Mouse (Mus musculus): ENCODE measurements around the gene Coro1c. TPM values are rescaled to one million over a fixed set of nuclear protein-coding genes. Genes with fewer than 3 reads are reported as not detected.

Coro1c gene
- total and polyA plus RNA-seq, 2 experiments from 2014 or later = 165 to 311 TPM

DNA sequence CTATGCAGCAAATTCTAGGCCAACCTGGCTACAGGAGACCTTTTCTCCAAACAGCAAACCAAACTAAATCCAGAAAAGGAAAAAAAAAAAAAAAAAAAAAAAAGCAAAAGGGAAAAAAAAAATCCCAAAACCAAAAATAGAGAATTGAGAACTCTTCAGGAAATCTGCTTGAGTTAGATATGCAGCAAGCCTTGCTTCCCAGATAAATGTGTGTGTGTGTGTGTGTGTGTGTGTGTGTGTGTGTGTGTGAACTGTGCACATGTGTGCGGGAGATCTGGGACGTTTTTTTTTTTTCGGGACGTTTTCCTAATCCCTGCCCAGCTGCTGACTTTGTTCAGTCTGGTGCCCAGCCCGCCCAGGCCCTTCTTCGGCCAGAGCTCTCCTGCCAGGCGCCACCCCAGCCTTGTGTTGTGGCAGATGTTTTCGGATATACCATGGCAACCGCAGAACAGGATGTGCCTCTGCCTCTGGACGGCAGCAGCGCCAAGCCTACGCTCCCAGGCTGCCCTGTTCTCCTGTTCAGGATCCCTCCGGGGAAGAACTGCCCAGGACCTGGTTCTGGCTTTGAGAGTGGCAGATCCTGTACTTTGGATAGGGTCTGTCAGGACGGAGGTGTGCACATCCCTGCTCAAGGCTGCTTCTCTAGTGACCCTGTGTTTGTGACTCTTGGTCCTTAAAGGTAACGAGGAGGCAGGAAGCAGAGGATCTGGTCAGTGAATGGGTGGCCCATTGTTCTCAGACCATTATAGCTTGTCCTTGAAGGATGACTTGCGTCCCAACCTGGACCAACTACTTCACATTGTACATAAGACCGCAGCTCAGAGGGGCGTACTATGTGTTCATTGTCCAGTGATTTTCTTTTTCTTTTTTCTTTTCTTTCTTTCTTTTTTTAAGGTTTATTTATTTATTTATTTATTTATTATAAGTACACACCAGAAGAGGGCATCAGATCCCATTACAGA lies 22.4 kb upstream of the Coro1c start:
- peak overlapping the region; percentile 20; the same call in 1 of the 2 replicates for H3K4me2 ChIP-seq (ENCODE audit: low read depth, low read length, poor library complexity, severe bottlenecking)
- H3K36me3 ChIP-seq (ENCODE audit: insufficient read depth, low read length) = no peaks in the 10 kb centered on the region
- no peaks in the 10 kb centered on the region for H3K27me3 ChIP-seq (ENCODE audit: insufficient read depth, low read length)
- no peaks in the 10 kb centered on the region for H3K9me3 ChIP-seq (ENCODE audit: low read length)
- no peaks in the 10 kb centered on the region for H3K4me1 ChIP-seq (ENCODE audit: insufficient read depth, low read length)
- 17% methylated on average over 18 of the region's 18 CpGs for WGBS
- H3K4me3 ChIP-seq (ENCODE audit: low read depth, low read length) = no peak overlapping the region
- no peak overlapping the region for H3K27ac ChIP-seq (ENCODE audit: low read depth, low read length)
- DNase-seq (ENCODE audit: low spot score) (peak; percentile 47), ATAC-seq (ENCODE audit: low FRiP score) (no peak)
- no peak overlapping the region for H3K9ac ChIP-seq (replicated peaks; ENCODE audit: low read length, poor library complexity, severe bottlenecking)
- no peak for TF ChIP-seq CTCF (IDR thresholded peaks at IDR 0.05)

DNA sequence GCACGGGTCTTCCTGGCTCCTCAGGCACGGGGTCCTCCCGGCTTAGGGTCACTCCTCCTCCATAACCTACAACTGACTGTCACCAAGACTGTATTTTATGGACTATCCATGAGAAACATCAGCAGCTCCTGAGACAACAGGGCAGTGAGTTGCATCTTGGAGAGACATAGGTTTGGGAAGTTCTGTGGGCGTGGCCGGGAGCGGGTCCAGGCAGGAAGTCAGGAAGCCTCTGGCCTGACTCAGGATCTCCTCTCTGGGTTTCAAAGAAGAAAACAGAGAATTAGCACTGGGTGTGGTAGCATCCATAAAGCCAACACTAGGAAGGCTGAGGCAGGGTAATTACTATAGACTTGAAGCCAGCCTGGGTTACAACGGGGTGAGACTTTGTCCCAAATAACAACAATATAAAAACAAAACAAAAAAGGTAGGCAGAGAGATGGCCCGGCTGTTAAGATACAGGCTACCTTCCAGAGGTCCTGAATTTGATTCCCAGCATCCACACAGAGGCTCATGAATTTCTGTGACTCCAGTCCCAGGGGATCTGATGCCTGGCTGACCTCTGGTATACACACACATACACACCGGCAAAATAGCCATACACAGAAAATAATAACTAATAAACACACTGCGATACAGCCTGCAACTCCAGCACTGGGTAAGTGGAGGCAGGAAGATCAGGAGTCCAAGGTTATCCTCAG lies 21.5 kb upstream of the Coro1c start:
- Histone ChIP-seq H3K4me3 (ENCODE audit: low read depth, low read length) (no peak overlapping the region), H3K4me2 (ENCODE audit: low read depth, low read length, poor library complexity, severe bottlenecking) (no peak overlapping the region), H3K27ac (ENCODE audit: low read depth, low read length) (no peak overlapping the region), H3K4me1 (ENCODE audit: insufficient read depth, low read length) (no peaks in the 10 kb centered on the region), H3K27me3 (ENCODE audit: insufficient read depth, low read length) (no peaks in the 10 kb centered on the region), H3K36me3 (ENCODE audit: insufficient read depth, low read length) (no peaks in the 10 kb centered on the region), H3K9ac (replicated peaks; ENCODE audit: low read length, poor library complexity, severe bottlenecking) (no peak overlapping the region), H3K9me3 (ENCODE audit: low read length) (no peaks in the 10 kb centered on the region)
- WGBS = 55% methylated on average over 10 of the region's 10 CpGs
- TF ChIP-seq CTCF (IDR thresholded peaks at IDR 0.05) = no peak
- no peak for ATAC-seq (ENCODE audit: low FRiP score)
- DNase-seq (ENCODE audit: low spot score) = no peak

DNA sequence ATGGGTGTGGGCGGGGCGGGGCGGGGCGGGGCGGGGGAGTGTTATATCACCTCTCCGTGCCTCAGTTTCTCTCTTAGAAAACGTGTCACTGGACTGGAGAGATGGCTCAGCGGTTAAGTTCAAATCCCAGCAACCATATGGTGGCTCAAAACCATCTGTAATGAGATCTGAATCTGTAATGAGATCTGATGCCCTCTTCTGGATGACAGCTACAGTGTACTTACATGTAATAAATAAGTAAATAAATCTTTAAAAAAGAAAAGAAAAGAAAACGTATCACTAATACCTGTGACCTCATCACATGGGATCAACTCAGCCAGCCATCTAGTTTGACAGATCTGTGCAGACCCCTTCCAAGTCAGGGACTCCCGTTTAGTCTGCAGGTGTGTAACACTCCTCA lies 21.0 kb upstream of the Coro1c start:
- H3K4me1 ChIP-seq (ENCODE audit: insufficient read depth, low read length) = no peaks in the 10 kb centered on the region
- no peak for DNase-seq (ENCODE audit: low spot score)
- H3K27me3 ChIP-seq (ENCODE audit: insufficient read depth, low read length) = no peaks in the 10 kb centered on the region
- H3K4me2 ChIP-seq (ENCODE audit: low read depth, low read length, poor library complexity, severe bottlenecking) = no peak overlapping the region
- TF ChIP-seq CTCF (IDR thresholded peaks at IDR 0.05) = peak; percentile 34
- no peak overlapping the region for H3K9ac ChIP-seq (replicated peaks; ENCODE audit: low read length, poor library complexity, severe bottlenecking)
- no peaks in the 10 kb centered on the region for H3K9me3 ChIP-seq (ENCODE audit: low read length)
- no peaks in the 10 kb centered on the region for H3K36me3 ChIP-seq (ENCODE audit: insufficient read depth, low read length)
- no peak overlapping the region for H3K27ac ChIP-seq (ENCODE audit: low read depth, low read length)
- ATAC-seq (ENCODE audit: low FRiP score) = no peak
- WGBS = 73% methylated on average over 10 of the region's 10 CpGs
- H3K4me3 ChIP-seq (ENCODE audit: low read depth, low read length) = no peak overlapping the region

DNA sequence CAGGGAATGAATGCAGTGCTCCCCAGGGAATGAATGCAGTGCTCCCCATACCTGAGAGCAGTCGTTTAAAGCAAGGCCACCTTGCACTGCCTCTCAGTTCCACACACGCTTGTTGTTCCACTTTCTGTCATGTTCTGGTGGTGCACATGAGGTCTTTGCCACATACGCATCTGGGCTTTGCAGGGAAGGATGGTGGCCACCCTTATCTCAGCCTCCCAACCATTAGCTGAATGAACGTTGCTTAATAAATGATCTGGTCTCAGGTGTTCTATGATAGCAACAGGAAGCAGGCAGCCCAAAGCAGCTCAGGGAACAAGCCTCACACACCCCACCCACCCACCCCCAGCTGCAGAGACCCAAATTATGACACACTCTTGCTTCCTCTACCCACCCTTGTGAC lies 16.1 kb upstream of the Coro1c start:
- WGBS = 87% methylated on average over 4 of the region's 4 CpGs
- TF ChIP-seq CTCF (IDR thresholded peaks at IDR 0.05) = no peak
- Histone ChIP-seq H3K36me3 (ENCODE audit: insufficient read depth, low read length) (no peaks in the 10 kb centered on the region), H3K9me3 (ENCODE audit: low read length) (no peaks in the 10 kb centered on the region), H3K27me3 (ENCODE audit: insufficient read depth, low read length) (no peaks in the 10 kb centered on the region), H3K9ac (replicated peaks; ENCODE audit: low read length, poor library complexity, severe bottlenecking) (no peak overlapping the region), H3K27ac (ENCODE audit: low read depth, low read length) (no peak overlapping the region), H3K4me1 (ENCODE audit: insufficient read depth, low read length) (no peaks in the 10 kb centered on the region; the same call in 1 of the 2 replicates), H3K4me3 (ENCODE audit: low read depth, low read length) (no peak overlapping the region), H3K4me2 (ENCODE audit: low read depth, low read length, poor library complexity, severe bottlenecking) (no peak overlapping the region)
- ATAC-seq (ENCODE audit: low FRiP score) (no peak), DNase-seq (ENCODE audit: low spot score) (no peak)

DNA sequence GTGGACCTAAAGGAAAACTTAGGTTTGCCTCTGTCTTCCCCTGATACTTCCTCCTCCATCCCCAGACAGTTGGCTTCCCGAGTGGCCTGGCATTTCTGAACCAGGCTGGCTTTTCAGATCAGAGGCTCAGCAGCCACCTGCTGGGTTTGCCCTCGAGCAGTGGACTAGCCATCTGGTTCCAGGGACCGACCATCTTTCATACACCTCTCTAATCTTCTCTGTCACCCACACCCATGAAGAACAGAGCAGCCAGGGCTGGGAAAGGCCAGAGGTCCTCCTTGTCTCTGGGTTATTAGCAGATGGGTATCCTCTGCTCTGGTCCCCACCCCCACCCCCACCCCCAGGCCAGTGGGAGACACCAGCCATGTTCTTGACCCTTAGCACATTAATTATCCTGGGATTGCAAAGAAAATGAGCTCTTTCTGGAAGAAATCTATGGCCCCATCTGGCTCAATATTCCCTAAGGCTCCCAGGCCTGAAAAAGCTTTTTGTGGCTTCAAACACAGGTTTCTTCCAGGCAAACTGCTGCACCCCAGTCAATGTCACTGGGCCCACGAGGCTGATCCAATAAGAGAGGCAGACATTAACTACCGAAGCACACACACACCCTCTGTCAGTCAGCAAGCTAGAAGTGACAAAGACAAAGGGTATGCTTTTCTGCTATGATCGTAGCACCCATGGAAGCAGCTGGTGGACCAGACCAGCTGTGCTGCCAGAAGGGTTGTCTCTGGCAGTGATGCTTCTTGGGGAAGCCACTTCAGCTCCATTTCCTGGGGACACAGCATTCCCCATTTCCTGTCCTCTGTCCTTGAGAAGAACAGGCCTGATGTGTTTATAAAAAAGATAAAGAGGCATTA lies 13.0 kb upstream of the Coro1c start:
- DNase-seq (ENCODE audit: low spot score) = peak; percentile 53

More for the DNA sequence above, 13.0 kb upstream of the Coro1c start:
- Histone ChIP-seq H3K4me2 (ENCODE audit: low read depth, low read length, poor library complexity, severe bottlenecking) (no peak overlapping the region), H3K27me3 (ENCODE audit: insufficient read depth, low read length) (no peaks in the 10 kb centered on the region), H3K9ac (replicated peaks; ENCODE audit: low read length, poor library complexity, severe bottlenecking) (no peak overlapping the region), H3K36me3 (ENCODE audit: insufficient read depth, low read length) (no peaks in the 10 kb centered on the region), H3K4me3 (ENCODE audit: low read depth, low read length) (no peak overlapping the region), H3K9me3 (ENCODE audit: low read length) (no peaks in the 10 kb centered on the region), H3K27ac (ENCODE audit: low read depth, low read length) (no peak overlapping the region), H3K4me1 (ENCODE audit: insufficient read depth, low read length) (no peaks in the 10 kb centered on the region; the same call in 1 of the 2 replicates)
- TF ChIP-seq CTCF (IDR thresholded peaks at IDR 0.05) = no peak
- no peak for ATAC-seq (ENCODE audit: low FRiP score)
- WGBS = 12% methylated on average over 6 of the region's 6 CpGs

Data from midbrain, postnatal 0 days (tissue).